Mouse (Mus musculus): ENCODE measurements around the gene Ccnd3. TPM values are rescaled to one million over a fixed set of nuclear protein-coding genes. Genes with fewer than 3 reads are reported as not detected.

Ccnd3 gene
- polyA plus RNA-seq, 1 experiment from 2014 or later = 276 TPM

DNA sequence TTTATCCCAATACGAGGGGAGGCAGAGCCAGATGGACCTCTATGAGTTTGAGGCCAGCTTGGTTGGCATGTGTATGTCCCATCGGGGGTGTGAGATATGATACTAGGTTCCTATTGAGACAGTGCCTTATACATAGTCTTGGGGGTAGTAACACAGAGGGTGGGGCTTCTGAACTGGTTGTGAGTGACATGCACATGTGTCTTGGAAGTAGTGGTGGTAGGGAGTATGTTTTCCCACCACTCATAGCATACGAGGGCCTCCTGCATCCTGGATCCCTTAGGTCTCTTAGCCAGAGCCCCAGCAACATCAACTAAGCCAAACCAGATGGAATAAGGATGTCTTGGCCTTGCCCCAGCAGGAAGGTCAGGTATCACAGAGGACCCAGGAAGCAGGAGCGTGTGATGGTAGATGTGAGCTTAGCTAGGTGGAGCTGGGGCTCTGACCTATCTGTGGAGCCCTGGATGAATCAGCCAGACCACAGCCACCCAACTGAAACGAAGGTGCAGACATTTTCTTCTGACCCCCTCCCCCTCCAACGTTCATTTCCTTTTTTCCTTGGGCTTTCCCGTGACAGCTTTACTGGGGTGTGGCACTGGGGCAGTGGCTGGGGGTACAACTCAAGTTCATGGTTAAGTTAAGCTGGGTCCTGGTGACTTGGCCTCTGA is 10.5 kb downstream of the Ccnd3 start:
- no peaks in the 10 kb centered on the region for H3K27me3 ChIP-seq (ENCODE audit: control insufficient read depth, insufficient read depth, low read length)
- peaks cover 20% of the 10 kb centered on the region for H3K4me1 ChIP-seq (ENCODE audit: control insufficient read depth, insufficient read depth, low read length)
- H3K36me3 ChIP-seq (ENCODE audit: control insufficient read depth, insufficient read depth, low read length) = no peaks in the 10 kb centered on the region
- H3K27ac ChIP-seq (ENCODE audit: low read depth, low read length) = no peak overlapping the region
- H3K4me3 ChIP-seq (ENCODE audit: low read length) = no peak overlapping the region
- H3K9me3 ChIP-seq (ENCODE audit: control insufficient read depth, low read length) = no peaks in the 10 kb centered on the region
- no peak for ATAC-seq (ENCODE audit: low FRiP score, low TSS enrichment)
- no peak overlapping the region for H3K9ac ChIP-seq (ENCODE audit: low read depth, low read length)
- WGBS = 68% methylated on average over 7 of the region's 7 CpGs
- no peak overlapping the region for H3K4me2 ChIP-seq (replicated peaks; ENCODE audit: low read depth, low read length)

DNA sequence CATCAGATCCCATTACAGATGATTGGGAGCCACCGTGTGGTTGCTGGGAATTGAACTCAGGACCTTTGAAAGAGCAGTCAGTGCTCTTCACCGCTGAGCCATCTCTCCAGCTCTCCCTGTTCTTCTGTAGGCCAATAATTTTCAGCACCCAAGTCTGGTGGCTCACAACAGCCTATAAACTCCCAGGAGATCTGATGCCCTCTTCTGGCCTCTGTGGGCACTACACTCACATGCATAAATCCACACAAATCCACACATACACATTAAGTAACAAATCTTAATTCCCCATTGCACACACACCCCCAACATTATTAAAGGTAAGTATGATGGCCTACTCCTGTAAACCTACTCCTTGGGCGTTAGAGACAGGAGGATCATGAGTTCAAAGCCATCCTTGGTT is 11.4 kb downstream of the Ccnd3 start:
- no peak for ATAC-seq (ENCODE audit: low FRiP score, low TSS enrichment)
- no peak overlapping the region for H3K27ac ChIP-seq (ENCODE audit: low read depth, low read length)
- no peak overlapping the region for H3K4me3 ChIP-seq (ENCODE audit: low read length)
- WGBS = 100% methylated on average over 3 of the region's 3 CpGs
- H3K9me3 ChIP-seq (ENCODE audit: control insufficient read depth, low read length) = no peaks in the 10 kb centered on the region
- no peak overlapping the region for H3K9ac ChIP-seq (ENCODE audit: low read depth, low read length)
- peaks cover 17% of the 10 kb centered on the region for H3K4me1 ChIP-seq (ENCODE audit: control insufficient read depth, insufficient read depth, low read length)
- H3K4me2 ChIP-seq (replicated peaks; ENCODE audit: low read depth, low read length) = no peak overlapping the region
- H3K27me3 ChIP-seq (ENCODE audit: control insufficient read depth, insufficient read depth, low read length) = no peaks in the 10 kb centered on the region
- H3K36me3 ChIP-seq (ENCODE audit: control insufficient read depth, insufficient read depth, low read length) = no peaks in the 10 kb centered on the region

DNA sequence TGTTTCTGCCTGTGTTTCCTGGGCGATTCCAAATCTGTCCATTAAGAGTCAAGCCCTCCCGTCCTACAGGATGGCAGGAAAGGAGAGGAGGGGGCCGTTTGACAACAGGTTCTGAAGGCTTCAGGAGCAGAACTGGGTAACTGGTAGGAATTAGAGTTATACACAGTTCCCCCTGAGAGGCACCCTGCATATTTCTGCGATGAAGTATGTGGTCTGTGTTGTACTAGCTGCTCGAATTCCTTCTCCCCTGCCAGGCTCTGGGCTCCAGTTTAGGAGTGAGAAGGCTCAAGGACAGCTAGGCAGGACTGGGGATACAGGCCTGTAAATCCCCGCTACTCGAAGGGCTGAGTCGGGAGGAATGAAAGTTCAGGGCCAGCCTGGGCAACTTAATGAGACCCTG is 13.4 kb downstream of the Ccnd3 start:
- no peak overlapping the region for H3K4me2 ChIP-seq (replicated peaks; ENCODE audit: low read depth, low read length)
- ATAC-seq (ENCODE audit: low FRiP score, low TSS enrichment) = no peak
- no peak overlapping the region for H3K4me3 ChIP-seq (ENCODE audit: low read length)
- peaks cover 26% of the 10 kb centered on the region for H3K4me1 ChIP-seq (ENCODE audit: control insufficient read depth, insufficient read depth, low read length)
- peak overlapping the region; percentile 7; the same call in 1 of the 2 replicates for H3K9ac ChIP-seq (ENCODE audit: low read depth, low read length)
- H3K36me3 ChIP-seq (ENCODE audit: control insufficient read depth, insufficient read depth, low read length) = no peaks in the 10 kb centered on the region
- WGBS = 33% methylated on average over 8 of the region's 8 CpGs
- peak overlapping the region; percentile 80 for H3K27ac ChIP-seq (ENCODE audit: low read depth, low read length)
- H3K27me3 ChIP-seq (ENCODE audit: control insufficient read depth, insufficient read depth, low read length) = no peaks in the 10 kb centered on the region
- H3K9me3 ChIP-seq (ENCODE audit: control insufficient read depth, low read length) = no peaks in the 10 kb centered on the region

DNA sequence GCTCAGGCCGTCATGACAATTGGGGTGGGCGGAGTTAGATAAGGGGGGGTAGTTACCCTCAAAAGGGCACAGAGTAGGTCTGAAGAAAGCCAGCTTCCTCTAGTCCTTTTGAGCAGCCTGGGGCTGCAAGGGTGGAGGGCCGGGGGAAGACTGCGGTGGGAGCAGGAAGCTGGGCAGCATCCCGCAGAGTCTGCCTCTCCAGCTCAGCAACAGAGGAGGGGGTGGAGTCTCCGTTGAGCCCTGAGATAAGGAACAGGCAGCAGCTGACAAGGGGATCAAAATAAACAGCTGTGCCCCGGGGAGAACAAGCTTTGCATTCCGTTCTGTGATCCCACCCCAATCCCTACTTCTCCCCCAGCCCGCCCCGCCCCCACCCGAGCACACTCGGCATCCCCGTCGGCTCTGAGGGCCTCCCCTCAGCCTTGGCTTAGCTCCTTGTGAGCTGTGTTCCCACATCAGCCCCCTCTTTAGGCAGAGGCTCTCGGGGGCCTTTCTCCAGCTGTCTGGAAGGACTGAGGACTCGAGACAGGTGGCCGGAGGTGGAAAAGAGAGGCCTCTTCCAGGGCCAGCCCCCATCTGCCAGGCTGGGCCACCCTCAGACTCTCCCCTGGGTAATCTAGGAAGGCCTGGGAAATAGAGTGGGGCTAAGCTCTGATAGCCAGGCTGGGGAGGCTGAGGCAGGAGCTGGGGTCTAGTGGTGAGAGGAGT is 16.9 kb downstream of the Ccnd3 start:
- Histone ChIP-seq H3K9me3 (ENCODE audit: control insufficient read depth, low read length) (no peaks in the 10 kb centered on the region), H3K4me2 (replicated peaks; ENCODE audit: low read depth, low read length) (peak overlapping the region; percentile 33), H3K27ac (ENCODE audit: low read depth, low read length) (peak overlapping the region; percentile 96), H3K36me3 (ENCODE audit: control insufficient read depth, insufficient read depth, low read length) (no peaks in the 10 kb centered on the region), H3K4me1 (ENCODE audit: control insufficient read depth, insufficient read depth, low read length) (peaks cover 30% of the 10 kb centered on the region), H3K4me3 (ENCODE audit: low read length) (peak overlapping the region; percentile 9; the same call in 1 of the 2 replicates), H3K27me3 (ENCODE audit: control insufficient read depth, insufficient read depth, low read length) (no peaks in the 10 kb centered on the region), H3K9ac (ENCODE audit: low read depth, low read length) (peak overlapping the region; percentile 29; the same call in 1 of the 2 replicates)
- 4% methylated on average over 16 of the region's 17 CpGs for WGBS
- peak; percentile 94 for ATAC-seq (ENCODE audit: low FRiP score, low TSS enrichment)

DNA sequence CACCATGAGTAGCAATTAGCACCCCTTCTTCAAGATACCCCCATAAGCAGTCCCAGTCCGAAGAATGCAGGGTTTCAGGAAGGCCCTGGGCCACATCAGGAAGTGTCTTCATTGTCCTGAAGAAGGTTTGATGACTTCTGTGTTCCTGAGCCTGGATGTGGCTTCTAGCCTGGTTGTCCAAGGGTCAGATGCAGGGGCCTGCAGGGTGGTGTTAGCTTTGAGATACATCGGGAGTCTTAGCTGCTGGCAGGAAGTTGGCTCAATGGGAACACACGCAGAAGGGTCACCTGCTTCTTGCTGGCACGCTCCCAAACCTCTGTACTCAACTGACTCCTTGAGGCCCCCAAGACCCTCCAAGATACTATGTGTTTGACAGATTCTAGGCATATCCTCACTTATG is 17.7 kb downstream of the Ccnd3 start:
- no peak overlapping the region for H3K4me3 ChIP-seq (ENCODE audit: low read length)
- peak overlapping the region; percentile 96 for H3K27ac ChIP-seq (ENCODE audit: low read depth, low read length)
- H3K4me2 ChIP-seq (replicated peaks; ENCODE audit: low read depth, low read length) = peak overlapping the region; percentile 8; the same call in 1 of the 2 replicates
- no peak for ATAC-seq (ENCODE audit: low FRiP score, low TSS enrichment)
- H3K9me3 ChIP-seq (ENCODE audit: control insufficient read depth, low read length) = no peaks in the 10 kb centered on the region
- H3K27me3 ChIP-seq (ENCODE audit: control insufficient read depth, insufficient read depth, low read length) = no peaks in the 10 kb centered on the region
- peaks cover 38% of the 10 kb centered on the region for H3K4me1 ChIP-seq (ENCODE audit: control insufficient read depth, insufficient read depth, low read length)
- 52% methylated on average over 4 of the region's 4 CpGs for whole genome bisulfite sequencing
- H3K36me3 ChIP-seq (ENCODE audit: control insufficient read depth, insufficient read depth, low read length) = no peaks in the 10 kb centered on the region
- H3K9ac ChIP-seq (ENCODE audit: low read depth, low read length) = no peak overlapping the region

DNA sequence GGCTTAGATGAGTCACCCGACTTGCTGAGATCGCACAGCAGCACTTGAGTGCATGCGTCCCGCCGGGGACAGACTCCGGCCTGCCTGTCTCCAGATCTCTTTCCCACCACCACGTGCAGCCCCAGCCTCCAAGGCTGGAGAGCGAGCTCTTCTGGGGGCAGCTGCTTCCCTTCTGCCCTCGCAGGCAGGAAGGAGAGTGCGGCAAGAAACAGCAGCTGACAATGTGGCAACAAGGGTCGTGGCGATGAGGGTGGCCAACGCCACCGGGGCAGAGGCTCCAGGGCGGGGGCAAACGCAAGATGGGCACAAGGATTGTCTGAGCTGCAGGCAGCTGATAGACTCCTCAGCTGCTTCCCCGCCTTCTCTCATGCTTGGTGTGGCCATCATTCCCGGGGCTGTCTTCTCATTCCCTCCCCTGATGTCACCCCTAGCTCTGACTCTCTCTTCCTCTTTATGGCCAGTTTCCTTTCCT is 18.4 kb downstream of the Ccnd3 start:
- H3K36me3 ChIP-seq (ENCODE audit: control insufficient read depth, insufficient read depth, low read length) = no peaks in the 10 kb centered on the region
- no peaks in the 10 kb centered on the region for H3K27me3 ChIP-seq (ENCODE audit: control insufficient read depth, insufficient read depth, low read length)
- H3K9ac ChIP-seq (ENCODE audit: low read depth, low read length) = no peak overlapping the region
- H3K4me1 ChIP-seq (ENCODE audit: control insufficient read depth, insufficient read depth, low read length) = peaks cover 42% of the 10 kb centered on the region
- H3K9me3 ChIP-seq (ENCODE audit: control insufficient read depth, low read length) = no peaks in the 10 kb centered on the region
- 64% methylated on average over 18 of the region's 18 CpGs for WGBS
- ATAC-seq (ENCODE audit: low FRiP score, low TSS enrichment) = no peak
- no peak overlapping the region for H3K4me3 ChIP-seq (ENCODE audit: low read length)
- no peak overlapping the region for H3K4me2 ChIP-seq (replicated peaks; ENCODE audit: low read depth, low read length)
- peak overlapping the region; percentile 96; the same call in 1 of the 2 replicates for H3K27ac ChIP-seq (ENCODE audit: low read depth, low read length)

DNA sequence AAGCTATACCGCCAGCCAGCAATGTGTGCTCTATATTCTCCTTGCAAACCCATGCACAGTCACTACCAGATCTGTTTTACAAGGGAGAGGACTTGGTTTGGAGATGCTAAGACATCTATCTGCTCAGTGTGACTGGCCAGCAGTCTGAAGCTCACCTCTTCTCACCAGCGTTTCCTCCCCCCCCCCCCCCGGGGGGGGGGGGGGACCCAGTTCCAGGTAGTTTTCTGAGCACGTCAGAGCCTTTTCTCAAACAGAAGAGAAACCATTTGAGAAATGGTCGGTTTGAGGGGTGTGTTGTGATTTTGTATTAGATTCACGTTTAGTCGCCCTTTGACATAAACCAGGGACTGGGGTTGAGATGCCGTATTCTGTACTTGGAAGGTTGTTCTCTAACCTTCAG is 19.2 kb downstream of the Ccnd3 start:
- H3K4me3 ChIP-seq (ENCODE audit: low read length) = no peak overlapping the region
- no peak overlapping the region for H3K27ac ChIP-seq (ENCODE audit: low read depth, low read length)
- no peak for ATAC-seq (ENCODE audit: low FRiP score, low TSS enrichment)
- no peaks in the 10 kb centered on the region for H3K36me3 ChIP-seq (ENCODE audit: control insufficient read depth, insufficient read depth, low read length)
- WGBS = 77% methylated on average over 8 of the region's 8 CpGs
- H3K4me1 ChIP-seq (ENCODE audit: control insufficient read depth, insufficient read depth, low read length) = peaks cover 41% of the 10 kb centered on the region
- H3K9me3 ChIP-seq (ENCODE audit: control insufficient read depth, low read length) = no peaks in the 10 kb centered on the region
- no peak overlapping the region for H3K4me2 ChIP-seq (replicated peaks; ENCODE audit: low read depth, low read length)
- H3K9ac ChIP-seq (ENCODE audit: low read depth, low read length) = no peak overlapping the region
- no peaks in the 10 kb centered on the region for H3K27me3 ChIP-seq (ENCODE audit: control insufficient read depth, insufficient read depth, low read length)

DNA sequence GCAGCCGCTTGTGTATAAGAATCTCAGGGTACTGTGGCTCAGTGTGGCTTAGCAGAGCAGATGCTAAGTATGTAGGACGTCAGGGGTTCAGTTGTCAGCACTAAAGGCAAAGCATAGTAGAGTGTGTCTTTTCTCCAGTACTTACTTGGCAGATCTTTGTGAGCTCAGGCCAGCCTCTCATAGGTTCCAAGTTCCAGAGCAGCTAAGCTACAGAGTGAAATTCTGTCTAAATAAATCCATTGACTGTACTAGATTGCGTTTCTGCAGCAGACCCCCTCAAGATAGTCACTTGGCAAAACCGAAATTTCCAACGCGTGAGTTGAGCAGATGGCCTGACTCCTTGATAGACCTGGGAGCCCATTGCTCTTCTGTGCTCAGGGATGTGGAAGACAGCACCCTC is 20.1 kb downstream of the Ccnd3 start:
- no peak overlapping the region for H3K27ac ChIP-seq (ENCODE audit: low read depth, low read length)
- no peaks in the 10 kb centered on the region for H3K9me3 ChIP-seq (ENCODE audit: control insufficient read depth, low read length)
- no peaks in the 10 kb centered on the region for H3K36me3 ChIP-seq (ENCODE audit: control insufficient read depth, insufficient read depth, low read length)
- no peaks in the 10 kb centered on the region for H3K27me3 ChIP-seq (ENCODE audit: control insufficient read depth, insufficient read depth, low read length)
- no peak overlapping the region for H3K4me3 ChIP-seq (ENCODE audit: low read length)
- 89% methylated on average over 6 of the region's 6 CpGs for WGBS
- no peak overlapping the region for H3K9ac ChIP-seq (ENCODE audit: low read depth, low read length)
- no peak for ATAC-seq (ENCODE audit: low FRiP score, low TSS enrichment)
- H3K4me2 ChIP-seq (replicated peaks; ENCODE audit: low read depth, low read length) = no peak overlapping the region
- H3K4me1 ChIP-seq (ENCODE audit: control insufficient read depth, insufficient read depth, low read length) = peaks cover 41% of the 10 kb centered on the region

DNA sequence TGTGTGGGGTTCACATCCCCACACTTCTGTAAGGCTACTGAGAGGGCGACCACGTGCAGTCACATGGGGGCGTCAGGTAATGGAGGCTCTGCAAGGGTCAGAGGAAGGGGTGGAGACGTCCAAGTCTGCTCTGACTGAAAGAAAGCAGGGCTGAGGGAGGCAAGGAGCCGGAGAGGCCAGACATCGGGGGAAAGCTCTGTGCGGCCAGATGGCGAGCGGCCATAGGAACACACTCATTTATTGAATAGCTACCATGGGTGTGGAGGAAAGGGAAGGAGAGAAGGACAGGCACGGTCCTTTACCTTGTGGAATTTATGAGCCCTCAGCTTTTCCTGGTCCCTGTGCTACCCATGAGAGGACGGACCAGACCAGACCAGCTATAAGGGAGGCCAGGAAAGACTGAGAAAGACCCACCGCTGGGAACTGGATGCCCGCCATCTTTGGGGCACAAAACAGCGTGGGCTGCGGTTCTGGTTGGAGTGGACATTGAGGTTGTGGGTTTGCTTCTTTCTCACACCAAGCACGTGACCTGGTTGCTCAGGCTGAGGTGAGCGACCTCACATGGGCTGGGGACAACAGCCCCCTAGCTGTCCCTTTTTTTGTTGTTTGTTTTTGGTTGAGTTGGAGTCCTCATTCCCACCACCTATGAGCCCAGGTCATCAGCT is 22.1 kb downstream of the Ccnd3 start:
- 73% methylated on average over 17 of the region's 17 CpGs for WGBS
- peak; percentile 17; the same call in 1 of the 2 replicates for ATAC-seq (ENCODE audit: low FRiP score, low TSS enrichment)
- H3K4me1 ChIP-seq (ENCODE audit: control insufficient read depth, insufficient read depth, low read length) = peaks cover 35% of the 10 kb centered on the region
- no peaks in the 10 kb centered on the region for H3K27me3 ChIP-seq (ENCODE audit: control insufficient read depth, insufficient read depth, low read length)
- H3K4me3 ChIP-seq (ENCODE audit: low read length) = no peak overlapping the region
- H3K36me3 ChIP-seq (ENCODE audit: control insufficient read depth, insufficient read depth, low read length) = no peaks in the 10 kb centered on the region
- H3K9ac ChIP-seq (ENCODE audit: low read depth, low read length) = no peak overlapping the region; the same call in 1 of the 2 replicates
- no peak overlapping the region for H3K4me2 ChIP-seq (replicated peaks; ENCODE audit: low read depth, low read length)
- H3K9me3 ChIP-seq (ENCODE audit: control insufficient read depth, low read length) = no peaks in the 10 kb centered on the region
- peak overlapping the region; percentile 81 for H3K27ac ChIP-seq (ENCODE audit: low read depth, low read length)

Data from kidney, embryonic 14.5 days (tissue).